Comparison of ENCODE assay signal across 20 mouse cellular contexts in genomic region chr11:59772902-59773301, GRCm38 (mm10). TPM values are rescaled to one million over a fixed set of nuclear protein-coding genes. Genes with fewer than 3 reads are reported as not detected.
DNase-seq lines count a peak whose midpoint lies in the region; ATAC-seq and TF ChIP-seq lines count a peak whose summit lies in the region.
"Had no signal": no experiment of that assay in that cellular context is flagged by ENCODE, and none has a peak within 500 bp of the region (broad histone marks: within the 10 kb centered on the region; RNA-seq: fewer than 3 reads in every experiment).

No protein-coding gene starts in this region.

- H3K4me2 ChIP-seq in heart, postnatal 0 days (ENCODE audit: low read depth, low read length), result no peak overlapping the region
- H3K4me2 ChIP-seq: embryonic facial prominence, embryonic 12.5 days; forebrain, embryonic 13.5 days; forebrain, embryonic 15.5 days had no signal

- no peak overlapping the region for H3K4me3 ChIP-seq in cerebellum, adult 2 months (replicated peaks; ENCODE audit: insufficient read depth, low read depth, low read length)
- H3K4me3 ChIP-seq in heart, postnatal 0 days (ENCODE audit: low read depth, low read length), result no peak overlapping the region
- H3K4me3 ChIP-seq: embryonic facial prominence, embryonic 10.5 days; embryonic facial prominence, embryonic 12.5 days; forebrain, embryonic 13.5 days; forebrain, embryonic 15.5 days had no signal

- 33% methylated on average over 4 of the region's 4 CpGs for WGBS in cerebellum, adult 2 months
- 50% methylated on average over 4 of the region's 4 CpGs for WGBS in heart, postnatal 0 days

- H3K36me3 ChIP-seq in heart, postnatal 0 days (replicated peaks; ENCODE audit: control insufficient read depth, insufficient read depth, low read length), result peaks cover 95% of the 10 kb centered on the region

- TF ChIP-seq POLR2A in cerebellum, adult 2 months (IDR thresholded peaks at IDR 0.05; ENCODE audit: borderline replicate concordance, insufficient read depth, low read length), result no peak

- no peak for TF ChIP-seq EP300 in heart, postnatal 0 days (IDR thresholded peaks at IDR 0.05; ENCODE audit: low read depth)

- TF ChIP-seq CTCF in cerebellum, adult 2 months (IDR thresholded peaks at IDR 0.05; ENCODE audit: borderline replicate concordance, insufficient read depth, low read depth, low read length), result no peak
- no peak for TF ChIP-seq CTCF in heart, postnatal 0 days (IDR thresholded peaks at IDR 0.05; ENCODE audit: low read depth)

- DNase-seq in adrenal gland, postnatal 14 days, result peak; percentile 36
- no peak for DNase-seq in adrenal gland, adult 18-20 months (ENCODE audit: low spot score in 2 of 2)
- peak; percentile 39 to 42 for DNase-seq in cerebellum, adult 2 months
- DNase-seq in cerebellum, postnatal 36 days, result no peak
- peak; percentile 60 for DNase-seq in heart, postnatal 0 days (ENCODE audit: low spot score)
- no peak for DNase-seq in heart, postnatal 36 days
- DNase-seq in A20 (ENCODE audit: low read depth, low spot score), result peak; percentile 15
- DNase-seq in left cerebral cortex, adult 9 months (ENCODE audit: low spot score in 2 of 2), result no peak
- DNase-seq: adrenal gland, postnatal 10 days; B cell, adult 2 months; forebrain, postnatal 0 days had no signal

- intact Hi-C loops in heart, postnatal 36 days (cut with DNase I), result no loop called here

- H3K27me3 ChIP-seq in cerebellum, adult 2 months (ENCODE audit: control insufficient read depth, insufficient read depth, low read length), result no peaks in the 10 kb centered on the region
- H3K27me3 ChIP-seq in heart, postnatal 0 days (ENCODE audit: control insufficient read depth, insufficient read depth, low read length), result no peaks in the 10 kb centered on the region
- H3K27me3 ChIP-seq: CH12.LX; embryonic facial prominence, embryonic 12.5 days; forebrain, embryonic 13.5 days; forebrain, embryonic 15.5 days; Patski had no signal

- H3K9me3 ChIP-seq in heart, postnatal 0 days (replicated peaks; ENCODE audit: control insufficient read depth, low read length), result no peaks in the 10 kb centered on the region
- H3K9me3 ChIP-seq: embryonic facial prominence, embryonic 10.5 days; embryonic facial prominence, embryonic 12.5 days; forebrain, embryonic 13.5 days; forebrain, embryonic 15.5 days; G1E had no signal

- H3K27ac ChIP-seq in cerebellum, adult 2 months (ENCODE audit: insufficient read depth, low read length), result no peak overlapping the region
- H3K27ac ChIP-seq in heart, postnatal 0 days (ENCODE audit: low read depth), result peak overlapping the region; percentile 49
- H3K27ac ChIP-seq: embryonic facial prominence, embryonic 10.5 days; embryonic facial prominence, embryonic 12.5 days; forebrain, embryonic 13.5 days; forebrain, embryonic 15.5 days had no signal

- no peak overlapping the region for H3K9ac ChIP-seq in heart, postnatal 0 days (replicated peaks; ENCODE audit: low read depth, low read length)
- H3K9ac ChIP-seq: embryonic facial prominence, embryonic 12.5 days; forebrain, embryonic 13.5 days; forebrain, embryonic 15.5 days; forebrain, postnatal 0 days had no signal

- peaks cover 28% of the 10 kb centered on the region for H3K4me1 ChIP-seq in cerebellum, adult 2 months (ENCODE audit: control insufficient read depth, insufficient read depth, low read length)
- H3K4me1 ChIP-seq in heart, postnatal 0 days (ENCODE audit: control insufficient read depth, insufficient read depth), result peaks cover 11% of the 10 kb centered on the region
- H3K4me1 ChIP-seq: embryonic facial prominence, embryonic 10.5 days; embryonic facial prominence, embryonic 12.5 days; forebrain, embryonic 13.5 days; forebrain, embryonic 15.5 days had no signal

- ATAC-seq in heart, postnatal 0 days (ENCODE audit: insufficient read depth, low read depth), result peak; percentile 80
- ATAC-seq: activated CD4-positive, CD25-positive, alpha-beta regulatory T cell, adult 4 months; CD4-positive, CD25-positive, alpha-beta regulatory T cell, adult 4 months; forebrain, embryonic 13.5 days; forebrain, embryonic 15.5 days; forebrain, postnatal 0 days; Patski had no signal

RNA-seq across cellular contexts. Expression of gene Pld6, which starts 14.5 kb away (rescaled TPM):
- total RNA-seq in adrenal gland, postnatal 14 days (2021), result 5.0 and 5.4 TPM in 2 replicates
- 1 to 10 TPM in 1 of 2 experiments, under 1 TPM in 1; 0.90 to 2.1 TPM for total RNA-seq in adrenal gland, adult 18-20 months (2021)
- polyA plus RNA-seq in cerebellum, adult 2 months (2012; rRNA removed), result 2.3 and 2.5 TPM in 2 replicates
- total RNA-seq in heart, postnatal 0 days (2014; rRNA removed; ENCODE audit: low replicate concordance), result not detected in 2 replicates
- polyA plus RNA-seq in heart, postnatal 0 days (2015; fragmentation: Nextera tagmentation; extraction: Ambion mirVana), result 3.3 and 3.4 TPM in 2 replicates
- under 1 TPM; 0.22 to 0.54 TPM for total RNA-seq in heart, postnatal 36 days (2021)
- total RNA-seq: CH12.LX, G1E had no signal
- polyA plus RNA-seq: activated CD4-positive, CD25-positive, alpha-beta regulatory T cell, adult 4 months; G1E had no signal

RNA-seq across cellular contexts. Expression of gene Flcn, which starts 36.9 kb away (rescaled TPM):
- 51.2 and 57.3 TPM in 2 replicates for total RNA-seq in adrenal gland, postnatal 14 days (2021)
- total RNA-seq in adrenal gland, adult 18-20 months (2021), result 10 to 100 TPM; 85.5 to 99.0 TPM
- polyA plus RNA-seq in cerebellum, adult 2 months (2012; rRNA removed), result 81.1 and 88.2 TPM in 2 replicates
- total RNA-seq in heart, postnatal 0 days (2014; rRNA removed; ENCODE audit: low replicate concordance), result 38.2 and 46.9 TPM in 2 replicates
- polyA plus RNA-seq in heart, postnatal 0 days (2015; fragmentation: Nextera tagmentation; extraction: Ambion mirVana), result 43.0 and 43.3 TPM in 2 replicates
- total RNA-seq in heart, postnatal 36 days (2021), result 10 to 100 TPM; 41.4 to 51.3 TPM

Comparison
In these comparisons a context has a peak if more than half of its experiments do, and no peak if none do; other contexts are left out.
1. DNase-seq: peak in adrenal gland, postnatal 14 days (single experiment), cerebellum, adult 2 months (2 of 2), heart, postnatal 0 days (single experiment) and A20 (single experiment); none in adrenal gland, adult 18-20 months (0 of 2), cerebellum, postnatal 36 days (0 of 2), heart, postnatal 36 days (0 of 2) and left cerebral cortex, adult 9 months (0 of 2).